Mouse (Mus musculus) cerebellum, postnatal 36 days (tissue): Measurements from ENCODE around the gene Mtmr4.
A peak's percentile ranks its signal among the peaks of the same experiment; 100 is the strongest.

ENCODE experiments used
- DNase-seq, 2 experiments: peaks; one replicate each; pipeline ENCODE4 v3.0.0; 2021 to 2022; ENCODE audit warnings: mixed read lengths in 2 of 2

The Mtmr4 gene

DNA sequence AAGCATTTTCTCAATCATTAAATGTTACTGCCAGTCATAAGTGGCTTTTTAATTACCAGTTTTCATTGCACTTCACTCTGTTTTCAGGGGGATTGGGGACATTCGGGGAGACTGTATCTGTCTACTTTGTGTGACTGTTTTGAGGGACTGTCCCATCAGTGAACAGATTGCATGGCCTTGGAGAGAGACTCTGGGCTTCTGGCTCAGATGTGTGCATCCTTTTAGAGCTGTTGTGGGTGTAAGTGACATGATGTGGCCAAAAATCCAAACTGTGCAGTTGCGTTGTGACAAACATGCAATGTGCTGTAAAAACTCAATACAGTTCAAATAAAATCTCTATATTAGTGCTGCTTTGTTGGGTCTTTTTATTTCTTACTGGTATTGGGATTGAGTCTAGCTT, 24.0 kb downstream of the Mtmr4 start:
- DNase-seq: no peak

DNA sequence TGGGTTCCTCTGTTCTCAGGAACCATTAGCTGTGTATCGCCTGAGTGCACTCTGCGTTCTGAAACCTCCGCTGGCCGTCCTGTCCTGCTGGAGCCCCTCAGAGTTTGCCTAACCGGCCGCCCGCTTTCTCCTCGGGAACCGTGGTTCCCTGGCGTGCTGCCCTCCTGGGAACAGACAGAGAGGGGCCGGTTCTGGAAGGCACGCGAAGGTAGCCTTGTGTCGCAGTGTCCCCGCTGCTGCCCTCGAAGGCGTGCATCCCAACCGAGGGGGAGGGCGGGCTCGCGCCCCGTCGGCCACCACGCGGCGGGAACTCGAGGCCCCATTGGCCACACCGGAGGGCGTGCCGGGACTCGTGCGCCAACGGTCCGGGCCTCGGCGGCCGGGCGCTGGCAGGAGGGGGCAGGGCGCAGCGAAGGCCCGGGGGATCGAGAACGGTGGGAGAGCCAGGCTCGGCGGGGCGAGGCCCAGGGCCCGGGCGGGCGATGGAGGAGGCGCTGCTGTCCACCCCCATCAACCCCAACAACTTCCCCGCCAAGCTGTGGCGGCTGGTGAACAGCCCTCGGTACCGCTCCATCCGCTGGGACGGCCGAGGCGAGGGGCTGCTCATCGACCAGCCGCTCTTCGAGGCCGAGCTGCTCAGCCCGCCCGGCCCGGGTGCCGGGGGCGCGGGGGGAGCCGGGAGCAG, 25.0 kb downstream of the Mtmr4 start, which contains the start of gene Hsf5:
Gene Hsf5, plus strand, starts transcription at position 375 of the 685 bp plus-strand sequence.
- DNase-seq: no peak

DNA sequence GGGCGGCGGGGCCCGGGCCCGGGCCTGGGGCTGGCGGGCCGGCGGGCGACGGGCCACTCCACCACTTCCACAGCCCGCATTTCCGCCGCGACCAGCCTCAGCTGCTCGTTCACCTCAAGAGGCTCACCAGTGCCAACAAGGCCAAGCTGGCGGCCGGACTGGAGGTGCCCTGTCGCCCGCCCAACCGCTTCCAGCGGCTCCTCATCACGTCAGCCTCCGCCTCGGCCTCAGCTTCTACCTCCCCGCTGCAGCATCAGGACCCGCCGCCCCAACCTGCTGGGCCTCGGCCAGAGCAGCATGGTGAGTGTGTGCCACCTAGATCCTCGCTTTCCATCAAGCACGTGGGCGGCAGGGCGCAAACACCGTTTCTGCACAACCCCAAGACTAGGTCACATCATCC, 25.6 kb downstream of the Mtmr4 start:
- no peak for DNase-seq

DNA sequence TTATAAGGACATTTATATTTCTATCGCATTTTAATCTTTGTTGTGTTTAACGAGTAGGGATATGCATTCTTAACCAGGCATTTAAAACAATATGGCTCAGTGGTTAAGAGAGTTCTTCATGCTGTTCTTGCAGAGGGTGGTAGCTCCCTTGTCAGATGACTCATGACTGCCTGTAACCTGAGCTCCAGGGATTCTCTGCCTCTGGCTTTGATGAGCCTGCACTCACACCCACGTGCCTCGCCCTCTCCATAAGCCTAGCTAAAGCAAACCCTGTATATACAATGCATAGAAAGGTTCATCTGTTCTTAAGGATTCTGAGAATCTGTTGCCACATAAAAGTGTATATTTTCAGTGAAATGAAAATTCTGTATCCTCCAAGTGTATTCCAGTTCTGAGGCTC, 31.2 kb downstream of the Mtmr4 start:
- no peak for DNase-seq

DNA sequence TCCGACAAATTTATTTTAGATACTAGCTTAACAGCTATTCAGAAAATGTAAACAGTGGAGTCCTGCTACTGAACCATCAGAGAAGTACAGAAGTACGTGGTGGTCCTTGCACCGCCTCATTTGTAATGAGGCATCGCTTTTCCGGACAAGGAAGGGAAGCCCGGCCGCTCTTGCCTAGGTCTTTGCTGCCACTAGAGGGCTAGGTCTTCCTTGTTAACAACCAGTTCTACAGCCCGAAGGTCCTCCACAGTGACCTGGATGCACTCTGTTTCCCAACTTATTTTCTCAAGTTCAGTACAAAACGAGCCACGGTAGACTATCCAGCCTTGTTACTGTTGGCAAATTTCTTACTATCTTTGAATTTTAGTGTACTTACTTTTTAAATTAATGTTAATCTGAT, 37.9 kb downstream of the Mtmr4 start:
- DNase-seq: peak; percentile 38 to 39

DNA sequence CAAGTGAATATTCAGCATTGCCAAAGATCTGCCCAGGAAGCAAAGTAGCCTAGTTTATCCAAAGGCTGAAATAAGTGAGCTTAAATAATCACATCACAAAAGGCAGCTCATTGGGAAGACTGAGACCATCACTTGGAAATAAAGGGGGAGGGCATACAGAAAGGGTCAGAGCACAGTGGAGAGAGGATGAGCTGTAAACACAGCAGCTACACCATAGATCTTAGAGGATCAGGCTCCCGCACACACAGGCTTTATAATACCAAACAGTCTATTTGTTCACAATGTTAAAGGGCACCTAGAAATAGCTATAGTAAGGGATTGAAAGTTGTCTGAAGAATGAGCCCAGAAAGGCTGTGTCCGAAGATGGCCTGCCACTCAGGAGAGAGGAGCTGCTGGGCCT, 46.8 kb downstream of the Mtmr4 start:
- no peak for DNase-seq

DNA sequence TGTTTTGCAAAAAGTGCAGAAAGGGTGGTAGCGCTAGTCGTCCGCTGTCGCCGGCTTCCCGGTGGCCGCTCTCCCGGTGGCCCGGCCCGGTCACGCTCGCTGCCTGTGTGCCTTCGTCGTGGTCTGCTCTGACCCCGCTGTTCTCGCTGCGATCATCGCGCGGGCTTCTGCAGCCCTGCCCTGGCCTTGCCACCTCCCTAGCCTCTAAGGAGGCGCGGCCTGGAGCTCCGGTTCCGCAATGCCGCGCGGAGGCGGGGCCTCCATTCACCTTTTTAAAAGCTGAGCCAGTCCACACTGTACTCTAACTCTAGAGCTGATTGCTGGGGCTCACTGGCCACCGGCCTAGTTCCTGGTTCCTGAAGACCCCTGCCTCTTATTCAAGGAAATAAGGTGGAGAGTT, 47.2 kb downstream of the Mtmr4 start:
- DNase-seq: peak; percentile 68 to 70

DNA sequence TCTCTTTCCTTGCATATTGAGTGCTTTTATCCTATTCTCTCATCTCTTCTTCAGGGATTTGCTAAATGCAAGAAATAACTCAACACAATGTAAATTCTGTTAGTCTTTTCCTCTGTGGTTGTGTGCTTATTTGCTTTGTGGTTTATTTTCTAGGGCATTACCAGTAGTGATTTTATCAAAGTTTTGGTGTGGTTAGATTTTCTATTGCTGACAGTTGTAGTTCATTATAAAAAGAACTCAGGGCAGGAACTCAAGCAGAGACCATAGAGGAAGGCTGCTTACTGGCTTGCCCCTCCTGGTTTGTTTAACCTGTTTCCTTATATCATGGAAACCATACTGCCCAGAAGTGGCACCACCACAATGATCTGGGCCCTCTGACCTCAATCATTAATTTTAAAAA, 50.9 kb downstream of the Mtmr4 start:
- DNase-seq: no peak

DNA sequence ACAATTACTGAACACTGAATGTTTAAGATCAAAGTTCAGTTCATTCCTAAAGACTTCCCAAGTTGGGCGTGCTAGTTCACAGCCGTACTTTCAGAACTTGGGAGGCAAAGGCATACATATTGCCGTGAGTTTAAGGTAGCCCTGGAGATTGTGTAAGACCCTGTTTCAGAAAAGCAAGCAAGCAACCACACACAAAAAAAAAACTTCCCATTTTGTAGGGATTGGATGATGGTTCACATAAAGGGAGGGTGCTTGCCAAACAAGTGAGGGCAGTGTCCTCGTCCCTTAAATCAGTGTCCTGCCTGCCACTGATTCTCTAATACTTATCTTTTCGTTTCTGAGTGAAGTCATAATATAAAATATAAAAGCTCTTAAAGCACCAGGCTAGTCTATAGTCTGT, 62.7 kb downstream of the Mtmr4 start:
- no peak for DNase-seq

DNA sequence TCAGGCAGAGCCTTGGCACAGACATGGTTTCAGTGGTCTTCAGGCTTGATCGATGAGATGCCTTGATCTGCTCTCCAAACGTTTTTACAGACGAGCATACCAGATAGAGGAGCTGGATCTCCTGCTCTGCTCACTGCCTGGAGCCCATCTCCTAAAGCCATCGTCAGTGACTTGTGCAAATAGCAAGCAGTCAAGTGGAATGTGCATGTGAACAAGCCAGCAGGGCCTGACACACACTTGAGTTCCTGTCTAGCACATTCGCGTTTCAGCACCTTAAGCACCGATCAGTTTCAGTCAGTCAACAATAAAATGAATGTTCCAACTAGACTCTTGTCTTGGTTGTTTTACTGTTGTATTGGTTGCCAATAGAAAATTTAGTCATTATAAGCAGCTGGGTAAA, 67.3 kb downstream of the Mtmr4 start:
- DNase-seq: no peak

DNA sequence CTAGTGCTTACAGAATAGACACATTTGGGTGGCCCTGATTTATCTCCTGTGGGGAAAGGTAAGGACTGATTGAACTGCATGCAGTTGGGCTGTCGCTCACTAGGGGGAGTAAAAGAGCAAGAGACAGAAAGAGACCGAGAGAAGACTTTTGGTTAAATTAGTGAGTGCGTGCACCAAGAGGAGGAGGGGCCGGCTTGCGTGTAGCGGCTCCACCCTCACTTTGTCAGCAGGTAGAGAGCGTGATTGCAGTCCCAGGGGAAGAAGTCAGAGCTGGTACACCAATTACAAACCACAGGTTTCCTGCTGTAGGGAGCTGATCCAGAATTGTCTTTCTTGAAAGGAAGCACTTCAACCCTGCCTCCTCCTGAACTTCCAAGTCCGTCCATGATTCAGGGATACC, 70.4 kb downstream of the Mtmr4 start, which contains the start of gene Rnf43:
Gene Rnf43, plus strand, starts transcription at position 316 of the 400 bp plus-strand sequence.
- peak; percentile 90 to 94 for DNase-seq

DNA sequence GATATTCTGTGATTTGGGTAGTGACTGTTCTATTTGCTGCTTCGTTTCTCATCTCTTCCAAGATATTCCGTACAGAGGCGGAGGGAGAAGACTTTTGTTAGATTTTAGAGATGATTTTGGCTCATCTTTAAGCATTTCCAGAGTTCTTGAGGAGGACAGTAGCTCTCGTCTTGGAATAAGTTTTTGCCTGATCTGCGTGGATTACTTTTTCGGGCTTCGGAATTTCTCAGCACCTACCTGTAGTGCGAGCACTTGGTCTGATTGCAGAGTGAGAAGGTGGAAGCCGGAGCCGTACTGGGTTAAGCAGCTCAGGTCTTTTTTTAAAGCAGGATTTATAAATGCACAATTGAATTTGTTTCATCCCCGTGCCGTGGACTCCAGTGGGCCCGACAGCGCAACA, 70.9 kb downstream of the Mtmr4 start:
- DNase-seq: no peak

DNA sequence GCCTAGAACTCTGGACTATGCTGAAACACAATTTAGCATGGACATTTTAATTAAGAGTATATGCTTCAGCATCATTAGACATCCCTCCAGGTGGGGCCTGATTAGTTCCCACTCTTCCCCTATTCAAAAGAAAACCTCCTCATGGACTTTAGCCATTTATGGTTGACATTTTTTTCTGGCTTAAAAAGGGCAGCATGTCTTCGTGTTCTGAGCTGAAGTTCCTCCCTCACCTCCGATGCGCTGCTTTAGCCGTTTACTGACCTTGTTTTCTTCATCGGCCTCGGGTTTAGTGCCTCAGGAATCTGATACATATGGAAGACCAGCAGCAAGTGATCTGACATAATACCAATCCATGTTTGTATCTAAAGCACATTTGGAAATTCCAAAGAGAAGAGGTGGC, 72.0 kb downstream of the Mtmr4 start:
- DNase-seq: no peak

DNA sequence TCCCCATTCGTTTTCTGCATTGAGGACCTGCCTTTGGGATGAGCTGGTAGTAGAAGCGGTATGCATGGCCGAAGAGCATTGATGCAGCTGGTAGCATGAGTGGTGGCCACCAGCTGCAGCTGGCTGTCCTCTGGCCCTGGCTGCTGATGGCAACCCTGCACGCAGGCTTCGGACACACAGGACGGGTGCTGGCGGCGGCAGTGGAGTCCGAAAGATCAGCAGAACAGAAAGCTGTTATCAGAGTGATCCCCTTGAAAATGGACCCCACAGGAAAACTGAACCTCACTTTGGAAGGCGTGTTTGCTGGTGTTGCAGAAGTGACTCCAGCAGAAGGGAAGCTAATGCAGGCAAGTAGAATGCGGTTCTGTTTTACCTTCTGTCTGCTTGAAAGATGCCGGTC, 72.6 kb downstream of the Mtmr4 start:
- DNase-seq: peak in 1 of 2 experiments; percentile 4

DNA sequence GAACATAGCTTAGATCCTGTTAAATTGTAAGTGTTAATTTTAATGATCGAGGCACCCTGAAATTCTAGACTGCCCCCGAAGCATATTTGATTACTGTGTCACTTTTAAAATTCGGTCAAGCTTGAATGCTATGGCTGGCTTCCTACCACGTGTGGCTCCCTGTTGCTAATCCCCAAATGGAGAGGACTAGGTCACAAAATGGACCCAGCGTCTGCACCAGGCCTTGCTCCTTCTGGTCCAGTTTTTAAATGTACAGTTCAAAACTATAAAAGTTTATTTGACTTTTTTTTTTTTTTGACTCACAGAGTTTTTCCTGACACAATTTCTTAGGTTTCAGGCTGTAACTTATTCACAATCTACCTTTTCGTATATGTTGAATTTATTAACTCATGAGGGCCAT, 73.3 kb downstream of the Mtmr4 start:
- DNase-seq: no peak

DNA sequence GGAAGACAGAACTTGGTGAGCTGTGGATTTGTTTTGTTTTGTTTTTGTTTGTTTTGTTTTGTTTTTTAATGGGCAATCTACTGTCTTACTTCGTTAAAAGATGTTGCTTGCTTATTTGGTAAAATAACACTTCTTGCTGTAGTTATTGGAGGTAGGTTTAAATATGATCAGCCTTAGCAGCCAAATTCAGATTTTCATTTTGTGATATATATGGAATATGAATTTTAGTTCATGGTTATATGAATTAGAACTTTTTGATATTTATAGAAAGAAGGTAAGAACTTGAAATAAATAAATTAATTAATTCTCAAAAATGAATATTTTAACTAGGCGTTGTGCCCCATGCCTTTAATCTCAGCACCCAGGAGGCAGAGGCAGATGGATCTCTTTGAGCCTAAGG, 73.7 kb downstream of the Mtmr4 start:
- DNase-seq: no peak
